In genomic region chr16:57563453-57563852, GRCm38 (mm10) we compare ENCODE assay signal across 14 mouse cellular contexts. TPM values are rescaled to one million over a fixed set of nuclear protein-coding genes. Genes with fewer than 3 reads are reported as not detected.
DNase-seq lines count a peak whose midpoint lies in the region; ATAC-seq and TF ChIP-seq lines count a peak whose summit lies in the region.
"Had no signal": no experiment of that assay in that cellular context is flagged by ENCODE, and none has a peak within 500 bp of the region (broad histone marks: within the 10 kb centered on the region; RNA-seq: fewer than 3 reads in every experiment).

No protein-coding gene starts in this region.

- H3K36me3 ChIP-seq in heart, postnatal 0 days (replicated peaks; ENCODE audit: control insufficient read depth, insufficient read depth, low read length), result peaks cover 13% of the 10 kb centered on the region
- 0 out of 2 replicates have a peak, but pooled peaks cover 3% of the 10 kb centered on the region for H3K36me3 ChIP-seq in lung, embryonic 15.5 days
- no peaks in the 10 kb centered on the region for H3K36me3 ChIP-seq in stomach, embryonic 15.5 days
- H3K36me3 ChIP-seq: forebrain, embryonic 10.5 days; liver, embryonic 13.5 days; neural tube, embryonic 13.5 days had no signal

- 0 out of 2 replicates have a peak overlapping the region, but pooled peaks have one; percentile 41 for H3K27ac ChIP-seq in heart, postnatal 0 days (ENCODE audit: low read depth)
- H3K27ac ChIP-seq in lung, embryonic 15.5 days, result peak overlapping the region; percentile 12; the same call in 1 of the 2 replicates
- H3K27ac ChIP-seq in embryonic fibroblast, embryonic 13.5 days (ENCODE audit: insufficient read depth, low read length), result peak overlapping the region; percentile 93
- H3K27ac ChIP-seq in stomach, embryonic 15.5 days, result peak overlapping the region; percentile 67; the same call in 1 of the 2 replicates
- H3K27ac ChIP-seq: forebrain, embryonic 10.5 days; hindbrain, postnatal 0 days; liver, embryonic 13.5 days; neural tube, embryonic 13.5 days had no signal

- no peak overlapping the region for H3K4me3 ChIP-seq in heart, postnatal 0 days (ENCODE audit: low read depth, low read length)
- H3K4me3 ChIP-seq in lung, embryonic 15.5 days, result no peak overlapping the region
- no peak overlapping the region for H3K4me3 ChIP-seq in embryonic fibroblast, embryonic 13.5 days (ENCODE audit: insufficient read depth, low read length)
- H3K4me3 ChIP-seq in stomach, embryonic 15.5 days (replicated peaks), result no peak overlapping the region
- H3K4me3 ChIP-seq: forebrain, embryonic 10.5 days; liver, embryonic 13.5 days; neural tube, embryonic 13.5 days had no signal

- no peak for TF ChIP-seq POLR2A in embryonic fibroblast, embryonic 13.5 days (IDR thresholded peaks at IDR 0.05; ENCODE audit: low read depth, low read length)

- no peak for TF ChIP-seq CTCF in heart, postnatal 0 days (IDR thresholded peaks at IDR 0.05; ENCODE audit: low read depth)
- TF ChIP-seq CTCF in embryonic fibroblast, embryonic 13.5 days (IDR thresholded peaks at IDR 0.05; ENCODE audit: borderline replicate concordance, insufficient read depth, low read length), result no peak

- TF ChIP-seq EP300 in heart, postnatal 0 days (IDR thresholded peaks at IDR 0.05; ENCODE audit: low read depth), result no peak

- 17% methylated on average over 3 of the region's 3 CpGs for WGBS in heart, postnatal 0 days
- WGBS in lung, embryonic 15.5 days, result 21% methylated on average over 3 of the region's 3 CpGs
- 29% methylated on average over 3 of the region's 3 CpGs for WGBS in stomach, embryonic 15.5 days

- intact Hi-C loops in heart, postnatal 36 days (cut with DNase I), result no loop called here

- H3K27me3 ChIP-seq in heart, postnatal 0 days (ENCODE audit: control insufficient read depth, insufficient read depth, low read length), result no peaks in the 10 kb centered on the region
- H3K27me3 ChIP-seq in lung, embryonic 15.5 days, result no peaks in the 10 kb centered on the region
- no peaks in the 10 kb centered on the region for H3K27me3 ChIP-seq in stomach, embryonic 15.5 days (replicated peaks)
- H3K27me3 ChIP-seq: liver, embryonic 13.5 days; neural tube, embryonic 13.5 days had no signal

- ATAC-seq in heart, postnatal 0 days (ENCODE audit: insufficient read depth, low read depth), result peak; percentile 80; the same call in 1 of the 2 replicates
- ATAC-seq in lung, embryonic 15.5 days (ENCODE audit: borderline replicate concordance, extremely low read depth, low FRiP score, low TSS enrichment), result peak; percentile 83; the same call in 1 of the 2 replicates
- ATAC-seq in stomach, embryonic 15.5 days (ENCODE audit: insufficient read depth, low FRiP score, low read depth), result peak; percentile 63; the same call in 1 of the 2 replicates
- ATAC-seq: hindbrain, postnatal 0 days had no signal

- no peaks in the 10 kb centered on the region for H3K9me3 ChIP-seq in heart, postnatal 0 days (replicated peaks; ENCODE audit: control insufficient read depth, low read length)
- no peaks in the 10 kb centered on the region for H3K9me3 ChIP-seq in lung, embryonic 15.5 days
- no peaks in the 10 kb centered on the region for H3K9me3 ChIP-seq in stomach, embryonic 15.5 days
- H3K9me3 ChIP-seq: forebrain, embryonic 10.5 days; liver, embryonic 13.5 days; neural tube, embryonic 13.5 days had no signal

- DNase-seq in heart, postnatal 0 days (ENCODE audit: low spot score), result peak; percentile 67
- DNase-seq in heart, postnatal 36 days, result no peak
- no peak for DNase-seq in lung, postnatal 4 days
- DNase-seq in adrenal gland, postnatal 36 days, result no peak
- no peak for DNase-seq in spleen, adult 12 weeks (ENCODE audit: low spot score)
- DNase-seq: adrenal gland, postnatal 10 days; cerebellum, postnatal 10 days; liver, embryonic 13.5 days had no signal

- H3K4me2 ChIP-seq in heart, postnatal 0 days (ENCODE audit: low read depth, low read length), result no peak overlapping the region
- H3K4me2 ChIP-seq in lung, embryonic 15.5 days, result no peak overlapping the region
- H3K4me2 ChIP-seq in stomach, embryonic 15.5 days, result no peak overlapping the region
- H3K4me2 ChIP-seq: liver, embryonic 13.5 days; neural tube, embryonic 13.5 days had no signal

- no peak overlapping the region for H3K9ac ChIP-seq in heart, postnatal 0 days (replicated peaks; ENCODE audit: low read depth, low read length)
- no peak overlapping the region for H3K9ac ChIP-seq in lung, embryonic 15.5 days
- no peak overlapping the region for H3K9ac ChIP-seq in stomach, embryonic 15.5 days
- H3K9ac ChIP-seq: liver, embryonic 13.5 days; neural tube, embryonic 13.5 days had no signal

- H3K4me1 ChIP-seq in heart, postnatal 0 days (ENCODE audit: control insufficient read depth, insufficient read depth), result 0 out of 2 replicates have a peak, but pooled peaks cover 6% of the 10 kb centered on the region
- peaks cover 25% of the 10 kb centered on the region for H3K4me1 ChIP-seq in lung, embryonic 15.5 days
- peaks cover 20% of the 10 kb centered on the region for H3K4me1 ChIP-seq in embryonic fibroblast, embryonic 13.5 days (ENCODE audit: control insufficient read depth, insufficient read depth, low read length)
- no peaks in the 10 kb centered on the region for H3K4me1 ChIP-seq in stomach, embryonic 15.5 days
- H3K4me1 ChIP-seq: forebrain, embryonic 10.5 days; liver, embryonic 13.5 days; neural tube, embryonic 13.5 days had no signal

RNA-seq across cellular contexts. Expression of gene Cmss1, which starts 43.2 kb away (rescaled TPM):
- total RNA-seq in heart, postnatal 0 days (2014; rRNA removed; ENCODE audit: low replicate concordance), result 7.0 and 17.0 TPM in 2 replicates
- polyA plus RNA-seq in heart, postnatal 0 days (2015; fragmentation: Nextera tagmentation; extraction: Ambion mirVana), result 50.3 and 56.6 TPM in 2 replicates
- 10 to 100 TPM; 66.4 to 77.2 TPM for total RNA-seq in heart, postnatal 36 days (2021)
- 55.4 and 57.6 TPM in 2 replicates for polyA plus RNA-seq in lung, embryonic 15.5 days (2015; fragmentation: Nextera tagmentation; extraction: Ambion mirVana)
- 6.3 and 9.0 TPM in 2 replicates for polyA plus RNA-seq in embryonic fibroblast, embryonic 13.5 days (2011; ENCODE audit: insufficient read length, low read depth, missing spikeins)
- polyA plus RNA-seq in stomach, embryonic 15.5 days (2015; fragmentation: Nextera tagmentation; extraction: Ambion mirVana), result 45.0 and 45.8 TPM in 2 replicates
- 10 to 100 TPM; 17.1 to 19.3 TPM for total RNA-seq in adrenal gland, postnatal 36 days (2021)

Comparison
In these comparisons a context has a peak if more than half of its experiments do, and no peak if none do; other contexts are left out.
1. H3K27ac ChIP-seq: peak in every context shown above with its lines; median percentile 93 in embryonic fibroblast, embryonic 13.5 days; 67 in stomach, embryonic 15.5 days; 41 in heart, postnatal 0 days; 12 in lung, embryonic 15.5 days.